Mouse (Mus musculus) cortical plate, adult 2 months (tissue): ENCODE measurements at regions not wholly inside any gene's neighbourhood (a gene's known extent, or its start where the extent isn't known, plus 50 kb on each side); places are given as distances from the start of the nearest gene placed in this dataset.

Source experiments
- CTCF ChIP-seq: fragments of 200-500 bp; IDR thresholded peaks from 2 replicates; pipeline ENCODE4 v1.5.1; 2011; ENCODE audit warnings: mild to moderate bottlenecking, control low read depth, low read length; ENCODE audit not compliant: insufficient read depth; ENCODE audit errors: extremely low read depth
- POLR2A ChIP-seq: fragments of 200-500 bp; IDR thresholded peaks from 2 replicates; pipeline ENCODE4 v1.6.1; 2011; ENCODE audit warnings: mild to moderate bottlenecking, low read length, control low read depth; ENCODE audit not compliant: insufficient read depth; ENCODE audit errors: extremely low read depth

DNA sequence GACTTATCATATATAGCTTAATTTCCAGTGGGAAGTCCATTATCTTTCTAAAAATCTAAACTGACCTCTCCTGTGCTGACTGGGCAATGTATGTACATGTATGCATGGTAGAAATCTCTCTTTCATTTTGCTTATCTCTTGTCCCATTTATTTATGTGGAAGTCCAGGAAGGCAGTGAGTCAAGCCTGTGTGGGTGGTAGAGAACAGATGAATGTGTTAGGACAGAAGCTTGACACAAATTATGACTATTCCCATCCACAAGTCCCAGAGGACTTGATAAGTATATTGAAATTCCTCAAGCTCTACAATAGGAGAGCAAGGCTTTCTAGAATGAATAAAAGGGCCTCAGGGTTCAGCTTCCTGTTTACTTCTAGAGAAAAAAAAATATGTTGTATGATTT is 164.6 kb upstream of the Syndig1 start:
- TF ChIP-seq POLR2A = no peak
- no peak for TF ChIP-seq CTCF
